Mouse (Mus musculus) limb, embryonic 14.5 days (tissue): ENCODE results near the gene Psmc2. TPM values are rescaled to one million over a fixed set of nuclear protein-coding genes. Genes with fewer than 3 reads are reported as not detected.

ENCODE experiments used
- ATAC-seq: fragments of 200-750 bp; cut with Nextera tagmentation; 2 replicates; pipeline ENCODE4 v1.8.0; 2017; ENCODE audit warnings: low read depth, moderate number of reproducible peaks, moderate TSS enrichment; ENCODE audit not compliant: low FRiP score
- DNase-seq: peaks from one replicate; pipeline ENCODE4 v3.0.0-alpha.2; 2015; ENCODE audit warnings: low spot score
- H3K27ac ChIP-seq: fragments of 300-500 bp; sonication (generic); replicated peaks from 2 replicates; pipeline ENCODE4 v1.5.1; 2014; ENCODE audit warnings: low read depth, mild to moderate bottlenecking, low read length, moderate library complexity, mixed read lengths
- H3K27me3 ChIP-seq: fragments of 300-500 bp; sonication (generic); 2 replicates; pipeline ENCODE4 v1.6.1; 2014; ENCODE audit warnings: low read length, mixed read lengths; ENCODE audit not compliant: control insufficient read depth, insufficient read depth
- H3K36me3 ChIP-seq: fragments of 300-500 bp; sonication (generic); 2 replicates; pipeline ENCODE4 v1.6.1; 2014; ENCODE audit warnings: mild to moderate bottlenecking, low read length, moderate library complexity, mixed read lengths; ENCODE audit not compliant: control insufficient read depth, insufficient read depth
- H3K4me1 ChIP-seq: fragments of 300-500 bp; sonication (generic); 2 replicates; pipeline ENCODE4 v1.6.1; 2014; ENCODE audit warnings: antibody characterized with exemption, low read length, mixed read lengths; ENCODE audit not compliant: control insufficient read depth, insufficient read depth
- H3K4me2 ChIP-seq: fragments of 300-500 bp; sonication (generic); replicated peaks from 2 replicates; pipeline ENCODE4 v1.6.1; 2014; ENCODE audit warnings: low read depth, mild to moderate bottlenecking, low read length, moderate library complexity; ENCODE audit not compliant: severe bottlenecking
- H3K4me3 ChIP-seq: fragments of 300-500 bp; sonication (generic); replicated peaks from 2 replicates; pipeline ENCODE4 v1.5.1; 2014; ENCODE audit warnings: low read length
- H3K9ac ChIP-seq: fragments of 300-500 bp; sonication (generic); 2 replicates; pipeline ENCODE4 v1.6.1; 2014; ENCODE audit warnings: mild to moderate bottlenecking, low read depth, low read length, moderate library complexity; ENCODE audit not compliant: severe bottlenecking
- H3K9me3 ChIP-seq: fragments of 300-500 bp; sonication (generic); 2 replicates; pipeline ENCODE4 v1.6.1; 2016; ENCODE audit warnings: low read length; ENCODE audit not compliant: control insufficient read depth
- POLR2A ChIP-seq: fragments of 200-500 bp; IDR thresholded peaks from 2 replicates; pipeline ENCODE4 v1.8.0; 2012; ENCODE audit warnings: inconsistent platforms, mild to moderate bottlenecking, moderate library complexity, borderline replicate concordance; ENCODE audit not compliant: insufficient read depth, insufficient read length; ENCODE audit errors: extremely low read depth
- WGBS: fragments of 180-500 bp; shearing (Covaris S2); extraction: QIAGEN DNeasy Blood & Tissue Kit; methylation state at CpG from one replicate; pipeline ENCODE4 v1.1.7; 2014; 5-methylcytosine and 5-hydroxymethylcytosine counted together
- polyA plus RNA-seq, 2 experiments: library from polyadenylated mRNA; depleted of rRNA in 1 of 2; stranded (reverse) in 1 of 2; unstranded in 1 of 2; fragments of >200 nt; fragmentation: Nextera tagmentation in 1 of 2; extraction: Ambion mirVana in 1 of 2; gene quantifications; 2 replicates each; pipeline versions ENCODE4 v1.2.1 to v1.2.3; 2012 to 2014

Psmc2 gene
- polyA plus RNA-seq, 2 experiments: 89.1 to 165 TPM

GRCm38 (mm10) chr5:21787186-21788105 is 2.4 kb downstream of the Psmc2 start:
- H3K4me3 ChIP-seq: peak overlapping the region; percentile 95
- WGBS: 38% methylated on average over 11 of the region's 11 CpGs
- H3K27me3 ChIP-seq: no peaks in the 10 kb centered on the region
- DNase-seq (no peak), ATAC-seq (no peak)
- peaks cover 16% of the 10 kb centered on the region for H3K36me3 ChIP-seq
- no peak for TF ChIP-seq POLR2A
- no peak overlapping the region for H3K27ac ChIP-seq
- peaks cover 11% of the 10 kb centered on the region; the same call in 1 of the 2 replicates for H3K4me1 ChIP-seq
- H3K9me3 ChIP-seq: no peaks in the 10 kb centered on the region
- H3K9ac ChIP-seq: peak overlapping the region; percentile 92
- H3K4me2 ChIP-seq: peak overlapping the region; percentile 72

- ATAC-seq (no peak), DNase-seq (no peak)
- Histone ChIP-seq H3K27ac (no peak overlapping the region), H3K36me3 (peaks cover 12% of the 10 kb centered on the region), H3K9me3 (no peaks in the 10 kb centered on the region), H3K4me3 (no peak overlapping the region), H3K9ac (no peak overlapping the region), H3K27me3 (no peaks in the 10 kb centered on the region), H3K4me2 (no peak overlapping the region), H3K4me1 (peaks cover 11% of the 10 kb centered on the region; the same call in 1 of the 2 replicates)
- TF ChIP-seq POLR2A: no peak
- 64% methylated on average over 5 of the region's 5 CpGs for WGBS
Measured at GRCm38 (mm10) chr5:21789061-21789460, 4.0 kb downstream of the Psmc2 start.

GRCm38 (mm10) chr5:21792166-21792565 is 7.1 kb downstream of the Psmc2 start:
- Histone ChIP-seq H3K4me3 (no peak overlapping the region), H3K9me3 (no peaks in the 10 kb centered on the region), H3K4me2 (no peak overlapping the region), H3K9ac (no peak overlapping the region), H3K27ac (no peak overlapping the region), H3K36me3 (peaks cover 32% of the 10 kb centered on the region), H3K4me1 (peaks cover 6% of the 10 kb centered on the region; the same call in 1 of the 2 replicates), H3K27me3 (no peaks in the 10 kb centered on the region)
- DNase-seq (no peak), ATAC-seq (no peak)
- TF ChIP-seq POLR2A: no peak

GRCm38 (mm10) chr5:21802907-21803306 is 17.8 kb downstream of the Psmc2 start:
- Histone ChIP-seq H3K4me3 (no peak overlapping the region), H3K4me2 (no peak overlapping the region), H3K27ac (no peak overlapping the region), H3K36me3 (peaks cover 63% of the 10 kb centered on the region), H3K9me3 (no peaks in the 10 kb centered on the region), H3K4me1 (no peaks in the 10 kb centered on the region), H3K27me3 (no peaks in the 10 kb centered on the region), H3K9ac (no peak overlapping the region)
- no peak for TF ChIP-seq POLR2A
- WGBS: 93% methylated on average over 9 of the region's 9 CpGs
- no peak for ATAC-seq
- DNase-seq: no peak

- H3K4me2 ChIP-seq: no peak overlapping the region
- H3K9me3 ChIP-seq: no peaks in the 10 kb centered on the region
- H3K9ac ChIP-seq: no peak overlapping the region
- no peak for TF ChIP-seq POLR2A
- no peaks in the 10 kb centered on the region for H3K4me1 ChIP-seq
- no peak for DNase-seq
- WGBS: 93% methylated on average over 12 of the region's 12 CpGs
- no peaks in the 10 kb centered on the region for H3K27me3 ChIP-seq
- peaks cover 56% of the 10 kb centered on the region for H3K36me3 ChIP-seq
- ATAC-seq: no peak
- H3K27ac ChIP-seq: no peak overlapping the region
- H3K4me3 ChIP-seq: no peak overlapping the region
Measured at GRCm38 (mm10) chr5:21803691-21804188, 18.7 kb downstream of the Psmc2 start.
